Mouse (Mus musculus) forebrain, embryonic 15.5 days (tissue): ENCODE data around the gene Fgfr2. TPM values are rescaled to one million over a fixed set of nuclear protein-coding genes. Genes with fewer than 3 reads are reported as not detected.
A peak's percentile ranks its signal among the peaks of the same experiment; 100 is the strongest.

Source experiments
- ATAC-seq: fragments of 200-750 bp; cut with Nextera tagmentation; replicated peaks from 2 replicates; pipeline ENCODE4 v1.8.0; 2017; ENCODE audit warnings: mild to moderate bottlenecking, moderate TSS enrichment, moderate library complexity
- H3K27ac ChIP-seq: fragments of 300-500 bp; sonication (generic); replicated peaks from 2 replicates; pipeline ENCODE4 v1.5.1; 2015; ENCODE audit warnings: mild to moderate bottlenecking, inconsistent platforms
- H3K27me3 ChIP-seq: fragments of 300-500 bp; sonication (generic); 2 replicates; pipeline ENCODE4 v1.6.1; 2015; ENCODE audit warnings: inconsistent platforms
- H3K36me3 ChIP-seq: fragments of 300-500 bp; sonication (generic); 2 replicates; pipeline ENCODE4 v1.6.1; 2015; ENCODE audit warnings: mild to moderate bottlenecking, inconsistent platforms
- H3K4me1 ChIP-seq: fragments of 300-500 bp; sonication (generic); 2 replicates; pipeline ENCODE4 v1.6.1; 2015; ENCODE audit warnings: inconsistent platforms
- H3K4me2 ChIP-seq: fragments of 300-500 bp; sonication (generic); replicated peaks from 2 replicates; pipeline ENCODE4 v1.6.1; 2015; ENCODE audit warnings: mild to moderate bottlenecking, inconsistent platforms
- H3K4me3 ChIP-seq: fragments of 300-500 bp; sonication (generic); 2 replicates; pipeline ENCODE4 v1.5.1; 2015; ENCODE audit warnings: mild to moderate bottlenecking, inconsistent platforms
- H3K9ac ChIP-seq: fragments of 300-500 bp; sonication (generic); replicated peaks from 2 replicates; pipeline ENCODE4 v1.6.1; 2015; ENCODE audit warnings: mild to moderate bottlenecking, inconsistent platforms
- H3K9me3 ChIP-seq: fragments of 300-500 bp; sonication (generic); 2 replicates; pipeline ENCODE4 v1.6.1; 2016; ENCODE audit warnings: inconsistent platforms
- WGBS: fragments of 180-500 bp; shearing (Covaris S2); methylation state at CpG from one replicate; pipeline ENCODE4 v1.1.7; 2015; ENCODE audit warnings: mixed read lengths; 5-methylcytosine and 5-hydroxymethylcytosine counted together
- polyA plus RNA-seq: library from polyadenylated mRNA; unstranded; fragments of >200 nt; fragmentation: Nextera tagmentation; extraction: Ambion mirVana; gene quantifications from 2 replicates; pipeline ENCODE4 v1.2.1, GENCODE M21; 2015

Fgfr2 gene
- polyA plus RNA-seq, 1 experiment from 2014 or later = 48.1 TPM

- Histone ChIP-seq H3K9me3 (no peaks in the 10 kb centered on the region), H3K9ac (no peak overlapping the region), H3K27ac (peak overlapping the region; percentile 10), H3K4me2 (no peak overlapping the region), H3K4me3 (no peak overlapping the region), H3K27me3 (no peaks in the 10 kb centered on the region), H3K36me3 (peaks cover 19% of the 10 kb centered on the region), H3K4me1 (peaks cover 26% of the 10 kb centered on the region)
- ATAC-seq = 0 out of 2 replicates have a peak, but pooled peaks have one; percentile 46
- WGBS = 9% methylated on average over 16 of the region's 16 CpGs
These were observed 2403.1 kb downstream of the Fgfr2 start for GRCm38 (mm10) chr7:130719931-130720598.

- no peak for ATAC-seq
- Histone ChIP-seq H3K27me3 (no peaks in the 10 kb centered on the region), H3K36me3 (peaks cover 15% of the 10 kb centered on the region), H3K9me3 (no peaks in the 10 kb centered on the region), H3K27ac (no peak overlapping the region), H3K4me3 (no peak overlapping the region), H3K4me2 (no peak overlapping the region), H3K4me1 (peaks cover 43% of the 10 kb centered on the region), H3K9ac (no peak overlapping the region)
- 92% methylated on average over 6 of the region's 6 CpGs for WGBS
These were observed 2406.2 kb downstream of the Fgfr2 start for GRCm38 (mm10) chr7:130716989-130717388.

- no peak for ATAC-seq
- no peak overlapping the region for H3K4me2 ChIP-seq
- no peak overlapping the region for H3K27ac ChIP-seq
- 93% methylated on average over 4 of the region's 4 CpGs for WGBS
- no peaks in the 10 kb centered on the region for H3K9me3 ChIP-seq
- H3K4me3 ChIP-seq = no peak overlapping the region
- H3K36me3 ChIP-seq = peaks cover 15% of the 10 kb centered on the region
- peaks cover 43% of the 10 kb centered on the region for H3K4me1 ChIP-seq
- no peak overlapping the region for H3K9ac ChIP-seq
- no peaks in the 10 kb centered on the region for H3K27me3 ChIP-seq
These were observed 2406.8 kb downstream of the Fgfr2 start for GRCm38 (mm10) chr7:130716341-130716740.

GRCm38 (mm10) chr7:130715467-130715866 is 2407.7 kb downstream of the Fgfr2 start:
- Histone ChIP-seq H3K36me3 (peaks cover 15% of the 10 kb centered on the region), H3K9ac (no peak overlapping the region), H3K4me3 (no peak overlapping the region), H3K4me1 (peaks cover 42% of the 10 kb centered on the region), H3K9me3 (no peaks in the 10 kb centered on the region), H3K27me3 (no peaks in the 10 kb centered on the region), H3K27ac (no peak overlapping the region), H3K4me2 (no peak overlapping the region)
- ATAC-seq = no peak; the same call in 1 of the 2 replicates
- WGBS = 66% methylated on average over 3 of the region's 3 CpGs

GRCm38 (mm10) chr7:130713319-130713718 is 2409.8 kb downstream of the Fgfr2 start:
- no peak for ATAC-seq
- Histone ChIP-seq H3K27ac (peak overlapping the region; percentile 4; the same call in 1 of the 2 replicates), H3K4me2 (no peak overlapping the region), H3K4me3 (no peak overlapping the region), H3K4me1 (peaks cover 42% of the 10 kb centered on the region), H3K27me3 (no peaks in the 10 kb centered on the region), H3K9me3 (no peaks in the 10 kb centered on the region), H3K9ac (no peak overlapping the region), H3K36me3 (peaks cover 15% of the 10 kb centered on the region)
- WGBS = 40% methylated on average over 6 of the region's 6 CpGs

- ATAC-seq = no peak
- 90% methylated on average over 7 of the region's 7 CpGs for WGBS
These were observed 2411.3 kb downstream of the Fgfr2 start for GRCm38 (mm10) chr7:130711851-130712250.

GRCm38 (mm10) chr7:130709372-130710274 is 2413.5 kb downstream of the Fgfr2 start:
- no peak for ATAC-seq
- 55% methylated on average over 9 of the region's 9 CpGs for WGBS

More at GRCm38 (mm10) chr7:130711851-130712250, 2411.3 kb downstream of the Fgfr2 start:
- Histone ChIP-seq H3K9me3 (no peaks in the 10 kb centered on the region), H3K4me3 (no peak overlapping the region), H3K4me1 (peaks cover 42% of the 10 kb centered on the region), H3K4me2 (no peak overlapping the region), H3K27ac (no peak overlapping the region), H3K27me3 (no peaks in the 10 kb centered on the region), H3K36me3 (peaks cover 5% of the 10 kb centered on the region; the same call in 1 of the 2 replicates), H3K9ac (no peak overlapping the region)

GRCm38 (mm10) chr7:130708940-130709339 is 2414.2 kb downstream of the Fgfr2 start:
- no peak overlapping the region for H3K4me3 ChIP-seq
- H3K9ac ChIP-seq = no peak overlapping the region
- no peak overlapping the region for H3K4me2 ChIP-seq
- no peaks in the 10 kb centered on the region for H3K27me3 ChIP-seq
- ATAC-seq = no peak
- WGBS = 60% methylated on average over 9 of the region's 9 CpGs
- H3K36me3 ChIP-seq = no peaks in the 10 kb centered on the region
- H3K4me1 ChIP-seq = peaks cover 43% of the 10 kb centered on the region
- H3K9me3 ChIP-seq = no peaks in the 10 kb centered on the region
- H3K27ac ChIP-seq = no peak overlapping the region

More at GRCm38 (mm10) chr7:130709372-130710274, 2413.5 kb downstream of the Fgfr2 start:
- peaks cover 37% of the 10 kb centered on the region for H3K4me1 ChIP-seq
- H3K9ac ChIP-seq = no peak overlapping the region
- no peaks in the 10 kb centered on the region for H3K36me3 ChIP-seq
- no peaks in the 10 kb centered on the region for H3K9me3 ChIP-seq
- no peak overlapping the region for H3K4me3 ChIP-seq
- no peaks in the 10 kb centered on the region for H3K27me3 ChIP-seq
- peak overlapping the region; percentile 27; the same call in 1 of the 2 replicates for H3K27ac ChIP-seq
- no peak overlapping the region for H3K4me2 ChIP-seq

GRCm38 (mm10) chr7:130705230-130705629 is 2417.9 kb downstream of the Fgfr2 start:
- H3K9ac ChIP-seq = no peak overlapping the region
- H3K4me3 ChIP-seq = no peak overlapping the region
- H3K4me1 ChIP-seq = peaks cover 27% of the 10 kb centered on the region
- no peak overlapping the region for H3K4me2 ChIP-seq
- H3K27me3 ChIP-seq = no peaks in the 10 kb centered on the region
- no peak for ATAC-seq
- H3K36me3 ChIP-seq = no peaks in the 10 kb centered on the region
- no peak overlapping the region for H3K27ac ChIP-seq
- H3K9me3 ChIP-seq = no peaks in the 10 kb centered on the region
- 79% methylated on average over 2 of the region's 2 CpGs for WGBS

- ATAC-seq = no peak
- WGBS = 71% methylated on average over 1 of the region's 1 CpGs
- no peak overlapping the region for H3K4me3 ChIP-seq
- H3K9me3 ChIP-seq = no peaks in the 10 kb centered on the region
- no peak overlapping the region for H3K4me2 ChIP-seq
- no peak overlapping the region for H3K27ac ChIP-seq
- H3K9ac ChIP-seq = no peak overlapping the region
- peaks cover 29% of the 10 kb centered on the region for H3K4me1 ChIP-seq
- H3K36me3 ChIP-seq = peaks cover 6% of the 10 kb centered on the region; the same call in 1 of the 2 replicates
- H3K27me3 ChIP-seq = no peaks in the 10 kb centered on the region
These were observed 2421.8 kb downstream of the Fgfr2 start for GRCm38 (mm10) chr7:130701336-130701735.

GRCm38 (mm10) chr7:130698480-130698879 is 2424.7 kb downstream of the Fgfr2 start:
- Histone ChIP-seq H3K27me3 (no peaks in the 10 kb centered on the region), H3K36me3 (peaks cover 6% of the 10 kb centered on the region; the same call in 1 of the 2 replicates), H3K4me1 (peaks cover 43% of the 10 kb centered on the region), H3K9ac (no peak overlapping the region), H3K27ac (no peak overlapping the region), H3K4me2 (no peak overlapping the region), H3K4me3 (no peak overlapping the region), H3K9me3 (no peaks in the 10 kb centered on the region)
- ATAC-seq = no peak
